Mouse (Mus musculus): Measurements from ENCODE around the gene Kcna4.

DNA sequence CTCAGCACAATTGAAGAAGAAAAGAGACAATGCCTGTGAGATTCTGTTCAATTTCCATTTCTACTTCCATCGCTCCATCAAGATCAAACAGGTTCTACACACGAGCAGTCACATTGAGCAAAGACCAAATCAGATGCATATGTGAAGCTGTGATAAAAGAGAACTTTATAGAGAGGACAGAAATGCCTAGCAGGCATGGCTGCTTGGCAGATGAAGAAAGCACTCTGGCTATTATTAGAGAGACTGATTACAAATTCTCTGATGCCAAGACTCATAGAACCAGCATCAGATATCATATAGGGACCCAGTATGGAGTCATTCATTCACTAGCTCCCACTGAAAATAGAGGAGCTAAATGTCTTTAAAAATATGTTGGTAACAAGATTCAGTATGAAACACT is 24.2 kb upstream of the Kcna4 start:
- TF ChIP-seq POLR2A (IDR thresholded peaks at IDR 0.05; ENCODE audit: insufficient read depth, low read length) (no peak), CTCF (IDR thresholded peaks at IDR 0.05; ENCODE audit: low read depth, low read length) (no peak)
